Mouse (Mus musculus) limb, embryonic 15.5 days (tissue): ENCODE measurements around the gene Gnmt. TPM values are rescaled to one million over a fixed set of nuclear protein-coding genes. Genes with fewer than 3 reads are reported as not detected.

Experiments
- ATAC-seq: fragments of 200-750 bp; cut with Nextera tagmentation; 2 replicates; pipeline ENCODE4 v1.8.0; 2017; ENCODE audit warnings: low read depth, moderate TSS enrichment; ENCODE audit not compliant: insufficient number of reproducible peaks, low FRiP score, low TSS enrichment
- H3K27ac ChIP-seq: fragments of 300-500 bp; sonication (generic); 2 replicates; pipeline ENCODE4 v1.5.1; 2015; ENCODE audit warnings: moderate library complexity, mild to moderate bottlenecking, inconsistent platforms
- H3K27me3 ChIP-seq: fragments of 300-500 bp; sonication (generic); 2 replicates; pipeline ENCODE4 v1.6.1; 2015; ENCODE audit warnings: inconsistent platforms
- H3K36me3 ChIP-seq: fragments of 300-500 bp; sonication (generic); 2 replicates; pipeline ENCODE4 v1.6.1; 2015; ENCODE audit warnings: inconsistent platforms
- H3K4me1 ChIP-seq: fragments of 300-500 bp; sonication (generic); 2 replicates; pipeline ENCODE4 v1.6.1; 2015; ENCODE audit warnings: inconsistent platforms
- H3K4me2 ChIP-seq: fragments of 300-500 bp; sonication (generic); 2 replicates; pipeline ENCODE4 v1.6.1; 2015; ENCODE audit warnings: mild to moderate bottlenecking, inconsistent platforms
- H3K4me3 ChIP-seq: fragments of 300-500 bp; sonication (generic); 2 replicates; pipeline ENCODE4 v1.5.1; 2015; ENCODE audit warnings: mild to moderate bottlenecking, inconsistent platforms
- H3K9ac ChIP-seq: fragments of 300-500 bp; sonication (generic); 2 replicates; pipeline ENCODE4 v1.6.1; 2015; ENCODE audit warnings: inconsistent platforms
- H3K9me3 ChIP-seq: fragments of 300-500 bp; sonication (generic); 2 replicates; pipeline ENCODE4 v1.6.1; 2016; ENCODE audit warnings: inconsistent platforms
- WGBS: fragments of 180-500 bp; shearing (Covaris S2); methylation state at CpG from one replicate; pipeline ENCODE4 v1.1.7; 2015; 5-methylcytosine and 5-hydroxymethylcytosine counted together
- polyA plus RNA-seq: library from polyadenylated mRNA; unstranded; fragments of >200 nt; fragmentation: Nextera tagmentation; extraction: Ambion mirVana; gene quantifications from 2 replicates; pipeline ENCODE4 v1.2.1, GENCODE M21; 2015

Gene Gnmt
- polyA plus RNA-seq, 1 experiment from 2014 or later, result 1.5 TPM

- Histone ChIP-seq H3K27ac (no peak overlapping the region), H3K4me3 (no peak overlapping the region), H3K27me3 (no peaks in the 10 kb centered on the region), H3K36me3 (peaks cover 32% of the 10 kb centered on the region), H3K9ac (no peak overlapping the region), H3K9me3 (no peaks in the 10 kb centered on the region), H3K4me2 (no peak overlapping the region), H3K4me1 (no peaks in the 10 kb centered on the region)
- WGBS, result 59% methylated on average over 9 of the region's 10 CpGs
- no peak for ATAC-seq
Measured at GRCm38 (mm10) chr17:46736160-46736559, 7.2 kb upstream of the Gnmt start.

- Histone ChIP-seq H3K9ac (no peak overlapping the region), H3K9me3 (no peaks in the 10 kb centered on the region), H3K27me3 (no peaks in the 10 kb centered on the region; the same call in 1 of the 2 replicates), H3K4me3 (no peak overlapping the region), H3K4me2 (no peak overlapping the region), H3K36me3 (peaks cover 30% of the 10 kb centered on the region), H3K27ac (no peak overlapping the region), H3K4me1 (no peaks in the 10 kb centered on the region)
- 82% methylated on average over 7 of the region's 7 CpGs for WGBS
- no peak for ATAC-seq
Measured at GRCm38 (mm10) chr17:46735287-46735686, 6.3 kb upstream of the Gnmt start.

- WGBS, result 93% methylated on average over 3 of the region's 3 CpGs
Measured at GRCm38 (mm10) chr17:46734055-46734454, 5.1 kb upstream of the Gnmt start.

GRCm38 (mm10) chr17:46728496-46728895, 472 bp downstream of the Gnmt start:
- H3K4me1 ChIP-seq, result peaks cover 11% of the 10 kb centered on the region; the same call in 1 of the 2 replicates
- ATAC-seq, result no peak
- H3K27ac ChIP-seq, result no peak overlapping the region
- peak overlapping the region; percentile 34 for H3K4me2 ChIP-seq
- peaks cover 32% of the 10 kb centered on the region for H3K36me3 ChIP-seq
- 0 out of 2 replicates have a peak overlapping the region, but pooled peaks have one; percentile 4 for H3K9ac ChIP-seq
- no peaks in the 10 kb centered on the region for H3K9me3 ChIP-seq
- WGBS, result 48% methylated on average over 11 of the region's 11 CpGs
- H3K4me3 ChIP-seq, result peak overlapping the region; percentile 17; the same call in 1 of the 2 replicates
- H3K27me3 ChIP-seq, result peaks cover 11% of the 10 kb centered on the region

More at GRCm38 (mm10) chr17:46734055-46734454, 5.1 kb upstream of the Gnmt start:
- peaks cover 30% of the 10 kb centered on the region for H3K36me3 ChIP-seq
- no peak overlapping the region for H3K4me2 ChIP-seq
- no peak overlapping the region for H3K9ac ChIP-seq
- no peak overlapping the region for H3K4me3 ChIP-seq
- H3K27me3 ChIP-seq, result peaks cover 4% of the 10 kb centered on the region; the same call in 1 of the 2 replicates
- ATAC-seq, result no peak
- H3K4me1 ChIP-seq, result peaks cover 1% of the 10 kb centered on the region; the same call in 1 of the 2 replicates
- H3K9me3 ChIP-seq, result no peaks in the 10 kb centered on the region
- H3K27ac ChIP-seq, result no peak overlapping the region

GRCm38 (mm10) chr17:46728021-46728420, 947 bp downstream of the Gnmt start:
- H3K27ac ChIP-seq, result no peak overlapping the region

GRCm38 (mm10) chr17:46727271-46727670, 1.7 kb downstream of the Gnmt start:
- H3K4me1 ChIP-seq, result peaks cover 11% of the 10 kb centered on the region; the same call in 1 of the 2 replicates
- H3K4me2 ChIP-seq, result no peak overlapping the region
- H3K36me3 ChIP-seq, result peaks cover 42% of the 10 kb centered on the region
- H3K27me3 ChIP-seq, result peaks cover 11% of the 10 kb centered on the region
- no peaks in the 10 kb centered on the region for H3K9me3 ChIP-seq
- no peak for ATAC-seq
- no peak overlapping the region for H3K4me3 ChIP-seq
- H3K9ac ChIP-seq, result no peak overlapping the region
- WGBS, result 92% methylated on average over 11 of the region's 11 CpGs
- no peak overlapping the region for H3K27ac ChIP-seq

More at GRCm38 (mm10) chr17:46728021-46728420, 947 bp downstream of the Gnmt start:
- H3K4me2 ChIP-seq, result no peak overlapping the region
- H3K9ac ChIP-seq, result no peak overlapping the region
- no peak overlapping the region for H3K4me3 ChIP-seq
- no peaks in the 10 kb centered on the region for H3K9me3 ChIP-seq
- H3K4me1 ChIP-seq, result peaks cover 11% of the 10 kb centered on the region; the same call in 1 of the 2 replicates
- peaks cover 37% of the 10 kb centered on the region for H3K36me3 ChIP-seq
- peaks cover 11% of the 10 kb centered on the region for H3K27me3 ChIP-seq
- no peak for ATAC-seq
- 44% methylated on average over 6 of the region's 6 CpGs for WGBS

GRCm38 (mm10) chr17:46725731-46726645, 3.0 kb downstream of the Gnmt start:
- H3K4me1 ChIP-seq, result peaks cover 11% of the 10 kb centered on the region; the same call in 1 of the 2 replicates
- H3K9ac ChIP-seq, result no peak overlapping the region
- no peak overlapping the region for H3K4me2 ChIP-seq
- H3K27ac ChIP-seq, result no peak overlapping the region
- H3K9me3 ChIP-seq, result no peaks in the 10 kb centered on the region
- H3K27me3 ChIP-seq, result peaks cover 11% of the 10 kb centered on the region
- ATAC-seq, result no peak
- WGBS, result 87% methylated on average over 26 of the region's 26 CpGs
- H3K4me3 ChIP-seq, result no peak overlapping the region
- H3K36me3 ChIP-seq, result peaks cover 55% of the 10 kb centered on the region

- ATAC-seq, result no peak
- no peak overlapping the region for H3K27ac ChIP-seq
- H3K9me3 ChIP-seq, result no peaks in the 10 kb centered on the region
- H3K9ac ChIP-seq, result no peak overlapping the region
- 54% methylated on average over 9 of the region's 9 CpGs for WGBS
- peaks cover 62% of the 10 kb centered on the region for H3K36me3 ChIP-seq
- H3K4me1 ChIP-seq, result peaks cover 11% of the 10 kb centered on the region; the same call in 1 of the 2 replicates
- H3K4me2 ChIP-seq, result no peak overlapping the region
- H3K4me3 ChIP-seq, result no peak overlapping the region
- H3K27me3 ChIP-seq, result peaks cover 11% of the 10 kb centered on the region
Measured at GRCm38 (mm10) chr17:46725273-46725672, 3.7 kb downstream of the Gnmt start.

- no peak overlapping the region for H3K4me2 ChIP-seq
- 74% methylated on average over 20 of the region's 20 CpGs for WGBS
- peaks cover 66% of the 10 kb centered on the region for H3K36me3 ChIP-seq
Measured at GRCm38 (mm10) chr17:46724477-46725084, 4.4 kb downstream of the Gnmt start.

GRCm38 (mm10) chr17:46721077-46721476, 7.9 kb downstream of the Gnmt start:
- ATAC-seq, result no peak
- no peak overlapping the region for H3K27ac ChIP-seq
- peaks cover 82% of the 10 kb centered on the region for H3K36me3 ChIP-seq
- no peak overlapping the region for H3K4me3 ChIP-seq
- no peaks in the 10 kb centered on the region for H3K9me3 ChIP-seq
- H3K4me1 ChIP-seq, result peaks cover 3% of the 10 kb centered on the region; the same call in 1 of the 2 replicates
- no peak overlapping the region for H3K9ac ChIP-seq
- no peaks in the 10 kb centered on the region for H3K27me3 ChIP-seq
- 81% methylated on average over 7 of the region's 7 CpGs for WGBS
- H3K4me2 ChIP-seq, result no peak overlapping the region

More at GRCm38 (mm10) chr17:46724477-46725084, 4.4 kb downstream of the Gnmt start:
- H3K9me3 ChIP-seq, result no peaks in the 10 kb centered on the region
- H3K4me1 ChIP-seq, result peaks cover 11% of the 10 kb centered on the region; the same call in 1 of the 2 replicates
- no peak overlapping the region for H3K4me3 ChIP-seq
- H3K9ac ChIP-seq, result no peak overlapping the region
- no peak for ATAC-seq
- peaks cover 8% of the 10 kb centered on the region for H3K27me3 ChIP-seq
- no peak overlapping the region for H3K27ac ChIP-seq

GRCm38 (mm10) chr17:46714756-46715481, 14.0 kb downstream of the Gnmt start:
- H3K4me1 ChIP-seq, result peaks cover 14% of the 10 kb centered on the region
- WGBS, result 90% methylated on average over 11 of the region's 11 CpGs

More at GRCm38 (mm10) chr17:46714756-46715481, 14.0 kb downstream of the Gnmt start:
- Histone ChIP-seq H3K9me3 (no peaks in the 10 kb centered on the region), H3K27me3 (no peaks in the 10 kb centered on the region), H3K36me3 (peaks cover 45% of the 10 kb centered on the region), H3K9ac (no peak overlapping the region), H3K27ac (no peak overlapping the region), H3K4me2 (no peak overlapping the region), H3K4me3 (no peak overlapping the region)
- ATAC-seq, result no peak
